Comparison of ENCODE assay signal across 8 mouse cellular contexts in genomic region chr3:131335117-131335547, GRCm38 (mm10). TPM values are rescaled to one million over a fixed set of nuclear protein-coding genes. Genes with fewer than 3 reads are reported as not detected.
DNase-seq lines count a peak whose midpoint lies in the region; ATAC-seq and TF ChIP-seq lines count a peak whose summit lies in the region.
"Had no signal": no experiment of that assay in that cellular context is flagged by ENCODE, and none has a peak within 500 bp of the region (broad histone marks: within the 10 kb centered on the region; RNA-seq: fewer than 3 reads in every experiment).

No protein-coding gene starts in this region.

- WGBS in lung, embryonic 15.5 days = 67% methylated on average over 8 of the region's 8 CpGs
- WGBS in embryonic facial prominence, embryonic 11.5 days = 72% methylated on average over 8 of the region's 8 CpGs
- 43% methylated on average over 8 of the region's 8 CpGs for WGBS in intestine, postnatal 0 days
- WGBS in stomach, embryonic 16.5 days = 52% methylated on average over 8 of the region's 8 CpGs
- WGBS in midbrain, embryonic 14.5 days = 83% methylated on average over 8 of the region's 8 CpGs
- WGBS in forebrain, embryonic 15.5 days = 85% methylated on average over 8 of the region's 8 CpGs

- H3K27me3 ChIP-seq in lung, embryonic 15.5 days = no peaks in the 10 kb centered on the region
- H3K27me3 ChIP-seq in embryonic facial prominence, embryonic 11.5 days (ENCODE audit: control insufficient read depth, insufficient read depth, low read length) = no peaks in the 10 kb centered on the region
- no peaks in the 10 kb centered on the region for H3K27me3 ChIP-seq in intestine, postnatal 0 days (replicated peaks; ENCODE audit: control insufficient read depth, insufficient read depth, low read length)
- H3K27me3 ChIP-seq in stomach, embryonic 16.5 days (ENCODE audit: control insufficient read depth, insufficient read depth, low read length) = no peaks in the 10 kb centered on the region
- no peaks in the 10 kb centered on the region for H3K27me3 ChIP-seq in midbrain, embryonic 14.5 days (ENCODE audit: control insufficient read depth, insufficient read depth, low read length)
- no peaks in the 10 kb centered on the region; the same call in 1 of the 2 replicates for H3K27me3 ChIP-seq in forebrain, embryonic 15.5 days

- peaks cover 22% of the 10 kb centered on the region; the same call in 1 of the 2 replicates for H3K4me1 ChIP-seq in lung, embryonic 15.5 days
- H3K4me1 ChIP-seq in embryonic facial prominence, embryonic 11.5 days (ENCODE audit: control insufficient read depth, insufficient read depth, low read length) = 0 out of 2 replicates have a peak, but pooled peaks cover 3% of the 10 kb centered on the region
- no peaks in the 10 kb centered on the region; the same call in 1 of the 2 replicates for H3K4me1 ChIP-seq in intestine, postnatal 0 days (replicated peaks; ENCODE audit: control insufficient read depth, insufficient read depth, low read length)
- H3K4me1 ChIP-seq in stomach, embryonic 16.5 days (ENCODE audit: control insufficient read depth, insufficient read depth, low read length) = peaks cover 15% of the 10 kb centered on the region; the same call in 1 of the 2 replicates
- H3K4me1 ChIP-seq in midbrain, embryonic 14.5 days (ENCODE audit: control insufficient read depth, insufficient read depth, low read length) = 0 out of 2 replicates have a peak, but pooled peaks cover 5% of the 10 kb centered on the region
- H3K4me1 ChIP-seq in forebrain, embryonic 15.5 days = peaks cover 2% of the 10 kb centered on the region; the same call in 1 of the 2 replicates

- peak overlapping the region; percentile 43 for H3K4me2 ChIP-seq in lung, embryonic 15.5 days
- no peak overlapping the region; the same call in 1 of the 2 replicates for H3K4me2 ChIP-seq in embryonic facial prominence, embryonic 11.5 days (ENCODE audit: low read depth, low read length)
- peak overlapping the region; percentile 53 for H3K4me2 ChIP-seq in intestine, postnatal 0 days (replicated peaks; ENCODE audit: low read depth)
- peak overlapping the region; percentile 41; the same call in 1 of the 2 replicates for H3K4me2 ChIP-seq in stomach, embryonic 16.5 days (ENCODE audit: low read depth, low read length)
- no peak overlapping the region for H3K4me2 ChIP-seq in midbrain, embryonic 14.5 days (ENCODE audit: low read length)
- H3K4me2 ChIP-seq in forebrain, embryonic 15.5 days (replicated peaks) = no peak overlapping the region

- no peak overlapping the region for H3K9ac ChIP-seq in lung, embryonic 15.5 days
- H3K9ac ChIP-seq in embryonic facial prominence, embryonic 11.5 days (replicated peaks; ENCODE audit: low read length) = no peak overlapping the region
- H3K9ac ChIP-seq in intestine, postnatal 0 days (ENCODE audit: low read depth, low read length) = no peak overlapping the region
- H3K9ac ChIP-seq in stomach, embryonic 16.5 days (ENCODE audit: low read length) = no peak overlapping the region
- H3K9ac ChIP-seq in midbrain, embryonic 14.5 days (replicated peaks; ENCODE audit: low read length) = no peak overlapping the region
- no peak overlapping the region for H3K9ac ChIP-seq in forebrain, embryonic 15.5 days (replicated peaks)

- DNase-seq in lung, postnatal 25 days (ENCODE audit: low spot score) = no peak
- peak; percentile 17 for DNase-seq in embryonic facial prominence, embryonic 11.5 days (ENCODE audit: low spot score)
- no peak for DNase-seq in midbrain, embryonic 14.5 days
- DNase-seq: right cerebral cortex, postnatal 14 days had no signal

- H3K4me3 ChIP-seq in lung, embryonic 15.5 days = no peak overlapping the region
- no peak overlapping the region for H3K4me3 ChIP-seq in embryonic facial prominence, embryonic 11.5 days (ENCODE audit: low read depth, low read length)
- no peak overlapping the region for H3K4me3 ChIP-seq in intestine, postnatal 0 days (ENCODE audit: low read depth, low read length)
- no peak overlapping the region for H3K4me3 ChIP-seq in stomach, embryonic 16.5 days (replicated peaks; ENCODE audit: low read length)
- H3K4me3 ChIP-seq in midbrain, embryonic 14.5 days (replicated peaks; ENCODE audit: low read depth, low read length) = no peak overlapping the region
- H3K4me3 ChIP-seq in forebrain, embryonic 15.5 days = no peak overlapping the region

- TF ChIP-seq CTCF in intestine, postnatal 0 days (IDR thresholded peaks at IDR 0.05; ENCODE audit: low read depth) = no peak

- H3K27ac ChIP-seq in lung, embryonic 15.5 days = no peak overlapping the region
- H3K27ac ChIP-seq in embryonic facial prominence, embryonic 11.5 days (replicated peaks; ENCODE audit: low read depth, low read length) = no peak overlapping the region
- H3K27ac ChIP-seq in intestine, postnatal 0 days (ENCODE audit: low read depth, low read length) = no peak overlapping the region
- peak overlapping the region; percentile 66 for H3K27ac ChIP-seq in stomach, embryonic 16.5 days (ENCODE audit: low read length)
- H3K27ac ChIP-seq in midbrain, embryonic 14.5 days (replicated peaks; ENCODE audit: low read depth, low read length) = no peak overlapping the region
- H3K27ac ChIP-seq in forebrain, embryonic 15.5 days (replicated peaks) = no peak overlapping the region

- no peak for ATAC-seq in lung, embryonic 15.5 days (ENCODE audit: borderline replicate concordance, extremely low read depth, low FRiP score, low TSS enrichment)
- ATAC-seq in embryonic facial prominence, embryonic 11.5 days (replicated peaks; ENCODE audit: insufficient number of reproducible peaks, low FRiP score, low TSS enrichment, low read depth) = no peak
- peak; percentile 27; the same call in 1 of the 2 replicates for ATAC-seq in intestine, postnatal 0 days
- peak; percentile 38; the same call in 1 of the 2 replicates for ATAC-seq in stomach, embryonic 16.5 days (ENCODE audit: insufficient read depth, low FRiP score)
- ATAC-seq in midbrain, embryonic 14.5 days (ENCODE audit: low FRiP score, low TSS enrichment) = no peak
- ATAC-seq in forebrain, embryonic 15.5 days (replicated peaks) = no peak

- no peaks in the 10 kb centered on the region for H3K9me3 ChIP-seq in lung, embryonic 15.5 days
- no peaks in the 10 kb centered on the region for H3K9me3 ChIP-seq in embryonic facial prominence, embryonic 11.5 days (replicated peaks; ENCODE audit: control insufficient read depth, low read length)
- no peaks in the 10 kb centered on the region for H3K9me3 ChIP-seq in intestine, postnatal 0 days (ENCODE audit: control insufficient read depth)
- H3K9me3 ChIP-seq in stomach, embryonic 16.5 days (replicated peaks; ENCODE audit: control insufficient read depth, low read length) = no peaks in the 10 kb centered on the region
- no peaks in the 10 kb centered on the region for H3K9me3 ChIP-seq in midbrain, embryonic 14.5 days (ENCODE audit: control insufficient read depth, low read length)
- no peaks in the 10 kb centered on the region for H3K9me3 ChIP-seq in forebrain, embryonic 15.5 days

- no peaks in the 10 kb centered on the region for H3K36me3 ChIP-seq in lung, embryonic 15.5 days
- no peaks in the 10 kb centered on the region for H3K36me3 ChIP-seq in embryonic facial prominence, embryonic 11.5 days (replicated peaks; ENCODE audit: control insufficient read depth, insufficient read depth, low read depth, low read length)
- peaks cover 5% of the 10 kb centered on the region; the same call in 1 of the 2 replicates for H3K36me3 ChIP-seq in intestine, postnatal 0 days (ENCODE audit: control insufficient read depth, insufficient read depth)
- H3K36me3 ChIP-seq in stomach, embryonic 16.5 days (ENCODE audit: control insufficient read depth, insufficient read depth, low read length) = no peaks in the 10 kb centered on the region
- H3K36me3 ChIP-seq in midbrain, embryonic 14.5 days (ENCODE audit: control insufficient read depth, insufficient read depth, low read length) = no peaks in the 10 kb centered on the region
- H3K36me3 ChIP-seq in forebrain, embryonic 15.5 days = no peaks in the 10 kb centered on the region

RNA-seq across cellular contexts. Expression of gene Cyp2u1, which starts 32.1 kb away (rescaled TPM):
- 2.2 and 2.5 TPM in 2 replicates for polyA plus RNA-seq in lung, embryonic 15.5 days (2015; fragmentation: Nextera tagmentation; extraction: Ambion mirVana)
- 1.4 and 2.4 TPM in 2 replicates for polyA plus RNA-seq in embryonic facial prominence, embryonic 11.5 days (2014; fragmentation: Nextera tagmentation; extraction: Ambion mirVana)
- 17.1 and 24.2 TPM in 2 replicates for polyA plus RNA-seq in intestine, postnatal 0 days (2015; fragmentation: Nextera tagmentation; extraction: Ambion mirVana)
- polyA plus RNA-seq in stomach, embryonic 16.5 days (2015; fragmentation: Nextera tagmentation; extraction: Ambion mirVana) = 2.0 TPM in 2 replicates
- polyA plus RNA-seq in midbrain, embryonic 14.5 days (2014; fragmentation: Nextera tagmentation; extraction: Ambion mirVana) = 6.4 and 6.7 TPM in 2 replicates
- polyA plus RNA-seq in forebrain, embryonic 15.5 days (2015; fragmentation: Nextera tagmentation; extraction: Ambion mirVana) = 4.6 and 6.0 TPM in 2 replicates

Comparison
In these comparisons a context has a peak if more than half of its experiments do, and no peak if none do; other contexts are left out.
1. ATAC-seq: peak in intestine, postnatal 0 days (single experiment) and stomach, embryonic 16.5 days (single experiment); none in lung, embryonic 15.5 days (single experiment), embryonic facial prominence, embryonic 11.5 days (single experiment), midbrain, embryonic 14.5 days (single experiment) and forebrain, embryonic 15.5 days (single experiment).
2. H3K4me2 ChIP-seq: peak in lung, embryonic 15.5 days (single experiment), intestine, postnatal 0 days (single experiment) and stomach, embryonic 16.5 days (single experiment); none in embryonic facial prominence, embryonic 11.5 days (single experiment), midbrain, embryonic 14.5 days (single experiment) and forebrain, embryonic 15.5 days (single experiment).